Mouse (Mus musculus) liver, embryonic 16.5 days (tissue): ENCODE measurements around the gene Cnn2. TPM values are rescaled to one million over a fixed set of nuclear protein-coding genes. Genes with fewer than 3 reads are reported as not detected.

Source experiments
- ATAC-seq: fragments of 200-750 bp; cut with Nextera tagmentation; 2 replicates; pipeline ENCODE4 v1.8.0; 2017; ENCODE audit warnings: low read depth, mild to moderate bottlenecking, moderate number of reproducible peaks, moderate library complexity
- H3K27ac ChIP-seq: fragments of 300-500 bp; sonication (generic); 2 replicates; pipeline ENCODE4 v1.5.1; 2014; ENCODE audit warnings: mild to moderate bottlenecking, low read length
- H3K27me3 ChIP-seq: fragments of 300-500 bp; sonication (generic); 2 replicates; pipeline ENCODE4 v1.6.1; 2014; ENCODE audit warnings: low read depth, low read length, mixed read lengths; ENCODE audit not compliant: control insufficient read depth, insufficient read depth
- H3K36me3 ChIP-seq: fragments of 300-500 bp; sonication (generic); 2 replicates; pipeline ENCODE4 v1.6.1; 2014; ENCODE audit warnings: mild to moderate bottlenecking; ENCODE audit not compliant: control insufficient read depth, insufficient read depth
- H3K4me1 ChIP-seq: fragments of 300-500 bp; sonication (generic); 2 replicates; pipeline ENCODE4 v1.6.1; 2014; ENCODE audit warnings: low read depth, low read length, mixed read lengths; ENCODE audit not compliant: control insufficient read depth
- H3K4me2 ChIP-seq: fragments of 300-500 bp; sonication (generic); 2 replicates; pipeline ENCODE4 v1.6.1; 2014; ENCODE audit warnings: low read depth, low read length, mixed read lengths
- H3K4me3 ChIP-seq: fragments of 300-500 bp; sonication (generic); 2 replicates; pipeline ENCODE4 v1.5.1; 2014; ENCODE audit warnings: low read depth, mild to moderate bottlenecking, low read length
- H3K9ac ChIP-seq: fragments of 300-500 bp; sonication (generic); 2 replicates; pipeline ENCODE4 v1.6.1; 2014; ENCODE audit warnings: low read depth, low read length
- H3K9me3 ChIP-seq: fragments of 300-500 bp; sonication (generic); replicated peaks from 2 replicates; pipeline ENCODE4 v1.6.1; 2016; ENCODE audit warnings: low read length; ENCODE audit not compliant: control insufficient read depth
- WGBS: fragments of 180-500 bp; shearing (Covaris S2); extraction: QIAGEN DNeasy Blood & Tissue Kit; methylation state at CpG from one replicate; pipeline ENCODE4 v1.1.7; 2014; ENCODE audit not compliant: insufficient replicate concordance; 5-methylcytosine and 5-hydroxymethylcytosine counted together
- polyA plus RNA-seq: library from polyadenylated mRNA; unstranded; fragments of >200 nt; fragmentation: Nextera tagmentation; extraction: Ambion mirVana; gene quantifications from 2 replicates; pipeline ENCODE4 v1.2.1, GENCODE M21; 2015

The Cnn2 gene
- polyA plus RNA-seq, 1 experiment from 2014 or later, result 44.9 TPM

DNA sequence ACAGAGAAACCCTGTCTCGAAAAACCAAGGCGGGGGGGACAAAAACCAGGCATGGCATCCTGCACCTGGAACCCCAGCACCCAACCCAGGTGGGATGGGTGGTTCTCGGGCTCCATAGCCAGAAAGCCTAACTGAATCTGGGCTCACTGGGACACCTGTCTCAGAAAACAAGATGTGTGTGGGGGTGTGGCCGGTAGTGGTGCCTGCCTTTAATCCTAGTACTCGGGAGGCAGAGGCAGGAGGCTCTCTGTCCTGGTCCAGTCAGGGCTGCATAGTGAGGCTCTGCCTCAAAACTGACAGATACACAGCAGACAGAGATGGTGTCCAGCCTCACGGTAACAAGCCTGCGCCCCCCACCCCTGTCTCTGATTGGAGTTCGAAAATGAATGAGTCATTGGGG is 34.4 kb downstream of the Cnn2 start:
- Histone ChIP-seq H3K36me3 (peaks cover 11% of the 10 kb centered on the region; the same call in 1 of the 2 replicates), H3K27ac (no peak overlapping the region), H3K27me3 (no peaks in the 10 kb centered on the region), H3K4me3 (no peak overlapping the region), H3K9me3 (no peaks in the 10 kb centered on the region), H3K4me2 (no peak overlapping the region), H3K9ac (no peak overlapping the region), H3K4me1 (peaks cover 40% of the 10 kb centered on the region)
- 81% methylated on average over 8 of the region's 8 CpGs for WGBS
- no peak for ATAC-seq

DNA sequence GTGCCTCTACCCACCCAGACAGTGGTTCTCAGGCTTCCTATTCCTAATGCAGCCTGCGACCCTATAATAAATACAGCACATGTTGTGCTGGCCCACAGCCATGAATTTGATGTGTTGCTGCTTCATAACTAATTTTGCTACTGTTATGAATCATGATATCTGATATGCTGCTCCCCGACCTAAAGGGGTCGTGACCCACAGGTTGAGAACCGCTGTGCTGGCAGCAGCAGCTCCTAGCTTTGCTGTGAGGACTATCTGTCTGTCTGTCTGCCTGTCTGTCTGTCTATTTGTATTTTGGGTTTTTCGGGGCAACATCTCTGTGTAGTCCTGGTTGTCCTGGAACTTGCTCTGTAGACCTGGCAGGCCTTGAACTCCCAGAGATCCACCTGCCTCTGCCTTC is 35.4 kb downstream of the Cnn2 start:
- Histone ChIP-seq H3K27me3 (no peaks in the 10 kb centered on the region), H3K4me3 (no peak overlapping the region), H3K4me2 (no peak overlapping the region), H3K36me3 (peaks cover 11% of the 10 kb centered on the region; the same call in 1 of the 2 replicates), H3K27ac (peak overlapping the region; percentile 15; the same call in 1 of the 2 replicates), H3K9me3 (no peaks in the 10 kb centered on the region), H3K4me1 (peaks cover 42% of the 10 kb centered on the region), H3K9ac (no peak overlapping the region)
- 72% methylated on average over 5 of the region's 5 CpGs for WGBS
- ATAC-seq, result no peak

DNA sequence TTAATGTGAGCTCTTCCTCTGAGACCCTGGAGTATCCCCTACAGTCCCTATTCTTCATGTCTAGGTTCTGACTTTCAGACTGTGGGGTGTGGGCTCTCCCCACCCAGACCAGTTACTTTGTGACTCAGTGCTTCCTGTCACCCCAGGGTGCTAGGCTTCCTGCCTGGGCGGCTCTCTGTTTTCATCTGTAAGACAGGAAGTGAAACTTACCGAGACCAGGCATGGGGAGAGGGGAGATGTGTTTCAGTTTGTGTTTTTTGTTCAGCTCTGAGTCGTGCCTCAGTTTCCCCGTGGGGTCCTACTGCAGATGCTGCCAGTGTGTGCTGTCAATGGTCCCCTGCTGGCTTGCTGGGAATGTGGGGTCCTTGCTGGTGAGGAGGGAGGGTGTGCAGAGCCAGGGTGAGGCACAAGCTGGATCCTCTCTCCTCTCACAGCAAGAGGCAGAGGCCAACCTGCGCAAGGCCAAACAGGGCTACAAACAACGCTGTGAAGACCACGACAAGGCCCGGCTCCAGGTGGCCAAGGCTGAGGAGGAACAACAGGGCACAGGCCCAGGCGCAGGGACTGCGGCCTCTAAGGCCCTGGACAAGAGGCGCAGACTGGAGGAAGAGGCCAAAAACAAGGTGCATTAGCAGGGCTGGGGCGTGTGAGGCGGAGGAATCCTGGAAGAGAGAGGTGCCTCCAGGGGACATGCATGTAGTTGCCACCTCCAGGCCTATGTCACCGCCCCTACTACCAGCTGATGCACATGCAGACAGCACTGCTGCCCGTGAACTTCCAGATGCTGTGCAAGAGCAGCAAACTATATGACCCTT is 36.1 kb downstream of the Cnn2 start:
- Histone ChIP-seq H3K9ac (no peak overlapping the region), H3K4me2 (no peak overlapping the region), H3K4me1 (peaks cover 35% of the 10 kb centered on the region), H3K27me3 (no peaks in the 10 kb centered on the region), H3K4me3 (no peak overlapping the region), H3K9me3 (no peaks in the 10 kb centered on the region), H3K36me3 (peaks cover 11% of the 10 kb centered on the region; the same call in 1 of the 2 replicates), H3K27ac (peak overlapping the region; percentile 23; the same call in 1 of the 2 replicates)
- 74% methylated on average over 15 of the region's 15 CpGs for WGBS
- no peak for ATAC-seq

DNA sequence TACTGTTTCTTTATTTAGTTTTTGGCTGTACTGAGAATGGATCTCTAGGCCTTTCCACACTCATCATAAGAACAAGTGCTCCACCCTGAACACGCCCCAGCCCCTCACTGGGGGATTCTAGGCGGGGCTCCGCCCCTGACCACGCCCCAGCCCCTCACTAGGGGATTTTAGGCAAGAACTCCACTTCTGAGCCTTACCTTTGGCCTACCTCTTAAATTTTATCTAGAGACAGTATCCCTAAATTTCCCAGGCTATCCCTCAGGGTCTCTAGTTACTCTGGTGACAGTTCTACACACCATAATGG is 36.6 kb downstream of the Cnn2 start:
- Histone ChIP-seq H3K9me3 (no peaks in the 10 kb centered on the region), H3K4me2 (no peak overlapping the region), H3K27ac (no peak overlapping the region), H3K4me1 (peaks cover 31% of the 10 kb centered on the region), H3K36me3 (peaks cover 11% of the 10 kb centered on the region; the same call in 1 of the 2 replicates), H3K9ac (no peak overlapping the region), H3K27me3 (no peaks in the 10 kb centered on the region), H3K4me3 (no peak overlapping the region)
- WGBS, result 48% methylated on average over 4 of the region's 4 CpGs
- ATAC-seq, result no peak

DNA sequence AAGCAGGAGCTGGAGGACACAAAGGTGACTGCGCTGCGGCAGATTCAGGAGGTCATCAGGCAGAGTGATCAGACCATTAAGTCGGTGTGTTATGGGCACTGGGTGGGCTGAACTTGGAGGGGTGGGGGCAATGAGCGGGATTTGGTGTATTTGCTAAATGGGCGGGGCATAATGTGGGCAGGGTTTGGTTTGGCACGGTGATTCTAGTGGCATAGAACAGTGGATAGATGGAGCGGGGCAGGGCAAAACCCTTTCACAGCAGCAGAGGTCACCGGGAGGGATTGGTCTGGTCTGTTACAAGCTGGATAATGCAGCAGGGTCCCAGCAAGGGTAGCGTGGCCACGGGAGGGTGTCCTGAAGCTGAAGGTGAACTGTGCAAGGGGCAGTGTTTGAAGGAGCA is 37.1 kb downstream of the Cnn2 start:
- WGBS, result 74% methylated on average over 10 of the region's 10 CpGs
- peaks cover 31% of the 10 kb centered on the region for H3K4me1 ChIP-seq
- no peak overlapping the region for H3K4me3 ChIP-seq
- H3K9me3 ChIP-seq, result no peaks in the 10 kb centered on the region
- no peaks in the 10 kb centered on the region for H3K27me3 ChIP-seq
- H3K36me3 ChIP-seq, result peaks cover 11% of the 10 kb centered on the region; the same call in 1 of the 2 replicates
- H3K27ac ChIP-seq, result no peak overlapping the region
- no peak for ATAC-seq
- H3K4me2 ChIP-seq, result no peak overlapping the region
- no peak overlapping the region for H3K9ac ChIP-seq

DNA sequence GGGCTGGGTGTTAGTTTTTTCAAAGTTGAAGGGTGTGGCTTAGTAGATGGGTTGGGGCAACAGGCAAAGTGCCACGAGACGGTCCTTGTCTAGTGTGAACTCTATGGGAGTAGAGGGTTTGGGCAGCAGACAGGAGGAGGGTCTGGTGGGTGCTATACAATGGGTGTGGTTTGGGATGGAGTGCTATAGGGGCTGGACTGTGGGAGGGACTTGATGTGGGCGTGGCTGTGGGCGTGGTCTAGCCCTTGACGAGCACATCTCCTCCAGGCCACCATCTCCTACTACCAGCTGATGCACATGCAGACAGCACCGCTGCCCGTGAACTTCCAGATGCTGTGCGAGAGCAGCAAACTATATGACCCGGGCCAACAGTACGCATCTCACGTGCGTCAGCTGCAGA is 37.5 kb downstream of the Cnn2 start:
- peaks cover 11% of the 10 kb centered on the region; the same call in 1 of the 2 replicates for H3K36me3 ChIP-seq
- no peak overlapping the region for H3K4me2 ChIP-seq
- H3K4me1 ChIP-seq, result peaks cover 31% of the 10 kb centered on the region
- ATAC-seq, result 0 out of 2 replicates have a peak, but pooled peaks have one; percentile 15
- H3K27ac ChIP-seq, result no peak overlapping the region
- no peaks in the 10 kb centered on the region for H3K9me3 ChIP-seq
- H3K27me3 ChIP-seq, result no peaks in the 10 kb centered on the region
- WGBS, result 57% methylated on average over 12 of the region's 12 CpGs
- H3K9ac ChIP-seq, result no peak overlapping the region
- H3K4me3 ChIP-seq, result no peak overlapping the region

DNA sequence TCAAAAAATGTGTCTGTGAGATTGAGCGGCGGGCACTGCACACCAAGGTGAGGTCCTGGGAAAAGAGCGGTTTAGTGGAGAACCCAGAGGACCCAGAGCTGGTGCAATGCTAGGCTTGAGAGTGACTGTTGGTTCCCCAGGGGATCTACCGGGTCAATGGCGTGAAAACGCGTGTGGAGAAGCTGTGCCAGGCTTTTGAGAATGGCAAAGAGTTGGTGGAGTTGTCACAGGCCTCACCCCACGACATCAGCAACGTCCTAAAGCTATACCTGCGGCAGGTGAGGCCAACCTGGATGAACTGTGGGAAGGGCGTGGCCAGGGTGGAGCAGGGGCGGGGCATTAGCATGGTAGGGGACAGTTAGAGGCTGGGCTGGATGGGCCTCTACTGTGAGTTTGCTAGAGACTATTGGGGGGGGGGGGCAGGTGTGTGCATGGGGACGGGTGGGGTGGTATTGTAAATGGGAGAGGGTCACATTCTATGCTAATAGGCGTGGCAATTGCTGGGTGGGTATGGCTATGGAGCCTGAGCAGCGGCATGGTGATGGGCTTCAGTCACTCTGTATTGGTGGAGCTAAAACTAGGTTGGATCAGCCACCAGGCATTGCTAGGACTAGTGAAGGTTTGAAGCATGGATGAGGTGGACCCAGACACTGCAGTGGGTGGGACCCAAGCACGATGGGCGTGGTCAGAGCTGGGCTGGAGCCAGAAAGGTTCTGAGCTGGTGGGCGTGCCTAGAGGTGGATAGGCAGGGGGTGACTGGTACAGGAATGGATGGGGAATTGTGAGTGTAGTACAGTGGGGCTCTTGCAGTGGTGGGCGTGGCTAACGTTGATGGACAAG is 39.5 kb downstream of the Cnn2 start:
- Histone ChIP-seq H3K9me3 (no peaks in the 10 kb centered on the region), H3K27me3 (no peaks in the 10 kb centered on the region), H3K4me3 (no peak overlapping the region), H3K36me3 (peaks cover 8% of the 10 kb centered on the region; the same call in 1 of the 2 replicates), H3K27ac (no peak overlapping the region), H3K4me2 (no peak overlapping the region), H3K9ac (no peak overlapping the region), H3K4me1 (peaks cover 36% of the 10 kb centered on the region)
- WGBS, result 60% methylated on average over 20 of the region's 20 CpGs
- peak; percentile 22; the same call in 1 of the 2 replicates for ATAC-seq

DNA sequence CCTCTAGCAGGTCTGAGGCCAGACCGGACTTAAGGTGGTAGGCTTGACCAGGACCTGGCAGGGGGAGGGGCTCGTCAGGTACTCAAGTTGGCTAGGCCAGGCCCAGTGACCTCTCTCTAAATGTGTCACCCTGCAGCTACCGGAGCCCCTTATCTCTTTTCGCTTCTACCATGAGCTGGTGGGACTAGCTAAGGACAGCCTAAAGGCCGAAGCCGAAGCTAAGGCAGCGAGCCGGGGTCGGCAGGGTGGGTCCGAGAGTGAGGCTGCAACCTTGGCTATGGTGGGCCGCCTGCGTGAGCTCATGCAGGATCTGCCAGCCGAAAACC is 40.1 kb downstream of the Cnn2 start:
- Histone ChIP-seq H3K9ac (no peak overlapping the region), H3K4me2 (no peak overlapping the region), H3K36me3 (peaks cover 8% of the 10 kb centered on the region; the same call in 1 of the 2 replicates), H3K4me3 (no peak overlapping the region), H3K4me1 (peaks cover 42% of the 10 kb centered on the region), H3K9me3 (no peaks in the 10 kb centered on the region), H3K27ac (no peak overlapping the region), H3K27me3 (no peaks in the 10 kb centered on the region)
- ATAC-seq, result no peak
- WGBS, result 81% methylated on average over 13 of the region's 13 CpGs

DNA sequence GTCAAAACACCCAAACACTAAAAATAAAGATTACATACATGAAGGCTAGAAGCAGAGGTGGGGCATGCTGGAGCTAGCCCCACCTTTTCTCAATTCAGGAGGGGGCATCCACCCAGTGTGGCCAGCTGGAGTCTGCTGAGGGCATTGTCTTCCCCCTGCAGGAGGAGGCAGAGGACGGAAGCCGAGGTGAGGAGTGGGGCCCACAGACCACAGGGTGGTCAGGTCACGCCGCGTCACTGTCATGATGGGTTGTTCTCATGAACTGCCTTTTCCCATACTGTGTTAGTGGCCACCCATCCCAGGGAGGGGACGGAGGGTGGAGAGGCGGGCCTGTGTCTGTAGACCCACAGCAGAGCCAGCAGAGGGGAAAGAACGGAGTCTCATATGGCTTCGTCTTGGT is 41.8 kb downstream of the Cnn2 start:
- Histone ChIP-seq H3K36me3 (peaks cover 8% of the 10 kb centered on the region), H3K4me1 (peaks cover 35% of the 10 kb centered on the region), H3K9ac (no peak overlapping the region), H3K4me2 (no peak overlapping the region), H3K27me3 (no peaks in the 10 kb centered on the region), H3K4me3 (no peak overlapping the region), H3K27ac (no peak overlapping the region), H3K9me3 (no peaks in the 10 kb centered on the region)
- WGBS, result 71% methylated on average over 9 of the region's 9 CpGs
- ATAC-seq, result no peak
